Mouse (Mus musculus): Measurements from ENCODE around the gene Cyp2a4.
"Not testable (repeated sequence)": the region's sequence is repeated elsewhere in the genome, so short reads cannot be mapped to it uniquely, and the experiment has no call there.

The Cyp2a4 gene

DNA sequence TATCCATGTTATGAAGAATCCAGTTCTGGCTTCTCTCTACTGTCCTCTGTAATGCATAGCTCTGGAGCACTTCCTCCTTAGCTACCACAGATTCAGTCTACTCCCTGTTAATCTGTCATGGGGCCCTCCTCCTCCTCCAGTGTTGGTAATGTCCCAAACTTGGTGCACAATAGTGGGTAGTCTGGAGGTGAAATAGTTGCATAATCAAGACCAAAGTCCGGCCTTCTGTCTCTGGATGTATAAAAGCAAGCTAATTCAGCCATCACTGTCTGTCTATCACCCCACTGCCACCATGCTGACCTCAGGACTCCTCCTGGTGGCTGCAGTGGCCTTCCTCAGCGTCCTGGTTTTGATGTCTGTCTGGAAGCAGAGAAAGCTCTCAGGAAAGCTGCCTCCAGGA, at the start of gene Cyp2a4:
Cyp2a4 (plus strand) TSS at position 244 of the 400 bp plus-strand sequence.
- TF ChIP-seq GATA4 (IDR thresholded peaks at IDR 0.05; ENCODE audit: insufficient replicate concordance, low read length), result not testable (repeated sequence)

DNA sequence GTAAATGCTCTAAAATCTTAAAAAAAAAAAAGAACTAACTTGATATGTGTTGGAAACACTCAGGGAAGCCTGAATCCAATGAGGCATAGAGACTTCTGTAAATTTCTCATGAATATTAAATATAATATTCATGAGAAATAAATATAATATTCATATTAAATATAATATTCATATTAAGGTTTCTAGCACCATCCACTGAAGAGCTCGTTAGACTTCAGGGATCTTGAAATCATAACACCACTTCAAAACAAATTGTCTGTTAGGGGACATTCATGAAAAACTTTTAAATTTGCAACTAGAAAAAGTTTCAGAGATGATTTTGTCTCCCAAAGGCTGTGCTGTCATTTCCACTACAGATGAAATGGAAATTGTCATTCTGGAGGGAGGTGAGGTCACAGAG, 46.9 kb upstream of the Cyp2a4 start, which contains the start of gene Vmn1r184:
Vmn1r184 (plus strand) TSS at position 301 of the 400 bp plus-strand sequence.
- TF ChIP-seq GATA4 (IDR thresholded peaks at IDR 0.05; ENCODE audit: insufficient replicate concordance, low read length), result not testable (repeated sequence)

GRCm38 (mm10) chr7:26303429-26304166, 3.4 kb upstream of the Cyp2a4 start:
- TF ChIP-seq GATA4 (IDR thresholded peaks at IDR 0.05; ENCODE audit: insufficient replicate concordance, low read length), result 0 out of 2 replicates have a peak, but pooled peaks have one; percentile 7

- peak; percentile 88 for TF ChIP-seq GATA4 (IDR thresholded peaks at IDR 0.05; ENCODE audit: insufficient replicate concordance, low read length)
These were observed 49.8 kb downstream of the Cyp2a4 start for GRCm38 (mm10) chr7:26356719-26357118.

All from liver, adult (tissue).